34 mouse cellular contexts compared by ENCODE assay signal in genomic region chr16:58535236-58535635, GRCm38 (mm10).
"Had no signal": no experiment of that assay in that cellular context is flagged by ENCODE, and none has a peak within 500 bp of the region (broad histone marks: within the 10 kb centered on the region; RNA-seq: fewer than 3 reads in every experiment).

No protein-coding gene starts in this region.

- H3K27me3 ChIP-seq: heart, embryonic 12.5 days; heart, embryonic 13.5 days; heart, embryonic 15.5 days; hindbrain, embryonic 12.5 days; hindbrain, embryonic 13.5 days; hindbrain, embryonic 15.5 days; intestine, embryonic 15.5 days; kidney, embryonic 15.5 days had no signal

- H3K4me1 ChIP-seq: hindbrain, embryonic 13.5 days; hindbrain, embryonic 15.5 days; intestine, embryonic 15.5 days had no signal

- H3K4me3 ChIP-seq: heart, embryonic 10.5 days; heart, embryonic 12.5 days; heart, embryonic 13.5 days; heart, embryonic 15.5 days; hindbrain, embryonic 10.5 days; hindbrain, embryonic 12.5 days; hindbrain, embryonic 13.5 days; hindbrain, embryonic 15.5 days; intestine, embryonic 15.5 days; kidney, embryonic 15.5 days; layer of hippocampus, adult 2 months had no signal

- DNase-seq: heart, postnatal 10 days; heart, postnatal 14 days; heart, postnatal 36 days; heart, postnatal 4 days; kidney, adult 11 months; kidney, adult 18-20 months; kidney, adult 2 months; kidney, adult 8-10 months; kidney, adult 9 months; kidney, postnatal 10 days; kidney, postnatal 14 days; kidney, postnatal 25 days; kidney, postnatal 36 days; kidney, postnatal 4 days; layer of hippocampus, adult 9-11 months; layer of hippocampus, postnatal 36 days had no signal

- ATAC-seq: hindbrain, embryonic 16.5 days; hindbrain, postnatal 0 days; intestine, embryonic 15.5 days; intestine, embryonic 16.5 days; intestine, postnatal 0 days had no signal

- H3K9ac ChIP-seq: heart, embryonic 12.5 days; heart, embryonic 13.5 days; heart, embryonic 15.5 days; hindbrain, embryonic 12.5 days; hindbrain, embryonic 13.5 days; hindbrain, embryonic 14.5 days; hindbrain, embryonic 15.5 days; intestine, embryonic 15.5 days; kidney, embryonic 15.5 days had no signal

- H3K27ac ChIP-seq: heart, embryonic 10.5 days; heart, embryonic 13.5 days; heart, embryonic 15.5 days; hindbrain, embryonic 10.5 days; hindbrain, embryonic 12.5 days; hindbrain, embryonic 13.5 days; hindbrain, embryonic 14.5 days; hindbrain, embryonic 15.5 days; hindbrain, postnatal 0 days; intestine, embryonic 15.5 days; kidney, embryonic 15.5 days; kidney, postnatal 0 days; layer of hippocampus, adult 2 months had no signal

- H3K36me3 ChIP-seq: heart, embryonic 10.5 days; heart, embryonic 12.5 days; heart, embryonic 13.5 days; heart, embryonic 15.5 days; hindbrain, embryonic 10.5 days; hindbrain, embryonic 12.5 days; hindbrain, embryonic 13.5 days; hindbrain, embryonic 15.5 days; intestine, embryonic 15.5 days; kidney, embryonic 15.5 days had no signal

- H3K4me2 ChIP-seq: heart, embryonic 11.5 days; heart, embryonic 12.5 days; heart, embryonic 13.5 days; heart, embryonic 15.5 days; hindbrain, embryonic 12.5 days; hindbrain, embryonic 13.5 days; hindbrain, embryonic 14.5 days; hindbrain, embryonic 15.5 days; intestine, embryonic 15.5 days; kidney, embryonic 15.5 days had no signal

- H3K9me3 ChIP-seq: heart, embryonic 10.5 days; heart, embryonic 12.5 days; heart, embryonic 13.5 days; heart, embryonic 15.5 days; hindbrain, embryonic 10.5 days; hindbrain, embryonic 12.5 days; hindbrain, embryonic 13.5 days; hindbrain, embryonic 15.5 days; intestine, embryonic 15.5 days; kidney, embryonic 15.5 days had no signal
